Mouse (Mus musculus): Measurements from ENCODE around the gene Skap1. TPM values are rescaled to one million over a fixed set of nuclear protein-coding genes. Genes with fewer than 3 reads are reported as not detected.

Gene Skap1
- polyA plus RNA-seq, 1 experiment: 3.0 TPM

DNA sequence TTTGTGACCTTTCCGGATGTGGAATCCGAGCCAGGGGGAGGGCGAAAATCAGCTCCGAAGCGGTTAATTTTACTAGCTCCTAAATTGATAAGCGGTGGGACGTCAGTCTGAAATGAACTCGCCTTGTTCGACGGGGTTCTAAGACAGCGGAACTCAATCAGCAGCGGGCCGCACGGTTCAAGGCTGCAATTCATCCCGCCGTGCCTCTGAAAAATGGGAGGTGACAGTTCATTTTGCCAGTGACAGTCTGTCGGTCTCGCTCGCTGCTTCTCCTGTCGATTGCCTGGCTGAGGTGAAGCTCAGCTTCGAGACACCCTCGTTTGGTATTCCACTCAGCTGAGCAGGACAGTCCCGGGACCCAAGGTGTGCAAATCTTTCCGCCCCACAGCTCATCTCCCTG lies 16.5 kb upstream of the Skap1 start:
- Histone ChIP-seq H3K4me1 (ENCODE audit: control insufficient read depth, insufficient read depth, insufficient read length, low read length) (no peaks in the 10 kb centered on the region), H3K4me3 (ENCODE audit: low read depth, low read length) (no peak overlapping the region), H3K27me3 (ENCODE audit: control insufficient read depth, insufficient read depth, low read length) (no peaks in the 10 kb centered on the region; the same call in 1 of the 2 replicates), H3K27ac (ENCODE audit: insufficient read depth, low read depth, low read length) (no peak overlapping the region), H3K36me3 (ENCODE audit: control insufficient read depth, insufficient read depth, low read length) (no peaks in the 10 kb centered on the region)
- WGBS: 71% methylated on average over 24 of the region's 24 CpGs
- no peak for TF ChIP-seq POLR2A (IDR thresholded peaks at IDR 0.05; ENCODE audit: low read depth, low read length)
- TF ChIP-seq CTCF (IDR thresholded peaks at IDR 0.05; ENCODE audit: extremely low read depth, insufficient read length, insufficient replicate concordance, low read depth, low read length): no peak

DNA sequence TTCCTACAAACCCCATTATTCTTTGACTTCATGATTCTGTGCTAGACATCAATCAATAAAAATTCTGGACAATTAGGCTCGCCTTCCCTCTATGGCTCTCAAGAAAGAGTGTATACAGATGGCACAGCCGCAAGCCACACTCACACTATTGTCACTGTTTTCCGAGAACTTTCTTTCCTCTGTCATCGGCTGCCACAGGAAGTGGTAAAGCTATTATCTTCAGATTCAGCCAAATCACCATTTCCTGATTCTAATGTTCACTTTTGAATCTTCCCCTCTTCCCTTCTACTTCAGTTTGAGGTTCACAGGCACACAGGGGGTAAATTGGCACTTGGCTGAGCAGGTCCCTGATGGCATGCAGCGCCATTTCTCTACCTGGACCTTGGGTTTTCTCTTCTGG lies 9.3 kb upstream of the Skap1 start:
- Histone ChIP-seq H3K4me3 (ENCODE audit: low read depth, low read length) (no peak overlapping the region), H3K36me3 (ENCODE audit: control insufficient read depth, insufficient read depth, low read length) (no peaks in the 10 kb centered on the region), H3K4me1 (ENCODE audit: control insufficient read depth, insufficient read depth, insufficient read length, low read length) (peaks cover 3% of the 10 kb centered on the region; the same call in 1 of the 2 replicates), H3K27ac (ENCODE audit: insufficient read depth, low read depth, low read length) (no peak overlapping the region), H3K27me3 (ENCODE audit: control insufficient read depth, insufficient read depth, low read length) (peaks cover 8% of the 10 kb centered on the region; the same call in 1 of the 2 replicates)
- 64% methylated on average over 5 of the region's 5 CpGs for WGBS
- no peak for TF ChIP-seq CTCF (IDR thresholded peaks at IDR 0.05; ENCODE audit: extremely low read depth, insufficient read length, insufficient replicate concordance, low read depth, low read length)
- TF ChIP-seq POLR2A (IDR thresholded peaks at IDR 0.05; ENCODE audit: low read depth, low read length): no peak

DNA sequence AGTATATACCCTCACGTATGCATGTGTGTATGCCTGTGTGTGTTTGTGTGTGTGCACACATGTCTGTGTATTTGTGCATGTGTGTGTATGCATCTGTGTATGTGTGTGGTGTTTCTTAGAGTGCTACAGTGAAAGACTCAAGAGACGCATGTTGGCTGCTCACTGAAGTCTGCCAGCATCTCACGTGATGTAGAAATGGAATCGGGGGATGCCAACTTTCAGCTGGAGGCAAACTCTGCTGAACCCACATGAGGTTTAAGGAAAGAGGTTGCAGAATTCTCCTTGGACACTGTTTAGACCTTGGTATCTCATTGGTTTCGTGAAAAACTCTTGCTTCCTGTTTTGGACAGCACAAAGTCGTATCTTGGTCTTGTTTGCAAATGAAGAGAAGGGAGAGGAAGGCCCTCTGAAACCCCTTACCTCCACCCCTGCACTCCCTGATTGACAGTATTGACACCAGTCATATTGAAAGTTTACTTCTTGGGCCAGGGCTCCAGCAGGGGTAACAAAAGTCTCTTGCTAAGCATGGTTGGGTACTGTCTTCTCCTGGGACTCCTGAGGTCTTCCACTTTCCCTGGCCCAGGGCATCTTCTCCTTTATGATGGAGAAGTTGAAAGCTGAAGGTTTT lies 8.6 kb upstream of the Skap1 start:
- Histone ChIP-seq H3K27ac (ENCODE audit: insufficient read depth, low read depth, low read length) (no peak overlapping the region), H3K4me1 (ENCODE audit: control insufficient read depth, insufficient read depth, insufficient read length, low read length) (peaks cover 3% of the 10 kb centered on the region; the same call in 1 of the 2 replicates), H3K27me3 (ENCODE audit: control insufficient read depth, insufficient read depth, low read length) (peaks cover 8% of the 10 kb centered on the region; the same call in 1 of the 2 replicates), H3K4me3 (ENCODE audit: low read depth, low read length) (no peak overlapping the region), H3K36me3 (ENCODE audit: control insufficient read depth, insufficient read depth, low read length) (no peaks in the 10 kb centered on the region)
- TF ChIP-seq CTCF (IDR thresholded peaks at IDR 0.05; ENCODE audit: extremely low read depth, insufficient read length, insufficient replicate concordance, low read depth, low read length) (no peak), POLR2A (IDR thresholded peaks at IDR 0.05; ENCODE audit: low read depth, low read length) (no peak)
- WGBS: 86% methylated on average over 6 of the region's 6 CpGs

GRCm38 (mm10) chr11:96456508-96457305 lies 7.7 kb upstream of the Skap1 start:
- WGBS: 27% methylated on average over 12 of the region's 12 CpGs
- Histone ChIP-seq H3K27ac (ENCODE audit: insufficient read depth, low read depth, low read length) (no peak overlapping the region), H3K36me3 (ENCODE audit: control insufficient read depth, insufficient read depth, low read length) (no peaks in the 10 kb centered on the region), H3K4me3 (ENCODE audit: low read depth, low read length) (no peak overlapping the region), H3K27me3 (ENCODE audit: control insufficient read depth, insufficient read depth, low read length) (peaks cover 8% of the 10 kb centered on the region; the same call in 1 of the 2 replicates), H3K4me1 (ENCODE audit: control insufficient read depth, insufficient read depth, insufficient read length, low read length) (peaks cover 3% of the 10 kb centered on the region; the same call in 1 of the 2 replicates)
- TF ChIP-seq CTCF (IDR thresholded peaks at IDR 0.05; ENCODE audit: extremely low read depth, insufficient read length, insufficient replicate concordance, low read depth, low read length): no peak

DNA sequence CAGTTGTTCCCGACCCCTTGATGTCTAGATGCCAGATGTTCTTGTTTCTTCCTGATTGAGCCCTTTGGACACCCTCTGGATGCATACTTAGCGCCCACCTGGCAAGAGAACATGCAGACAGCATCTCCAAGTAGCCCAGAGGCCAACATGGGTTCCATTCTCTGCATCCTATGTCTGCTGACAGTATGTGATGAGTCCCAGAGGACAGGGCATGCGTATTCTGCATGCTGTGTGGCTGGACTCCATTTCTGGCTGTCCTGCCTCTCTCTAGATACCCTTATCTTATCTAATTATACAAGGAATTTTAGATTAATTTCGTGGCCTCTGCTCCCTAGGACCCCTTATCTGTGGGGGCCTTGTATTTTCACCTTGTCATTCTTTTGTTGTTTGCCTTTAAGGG lies 2.6 kb upstream of the Skap1 start:
- no peak overlapping the region for H3K27ac ChIP-seq (ENCODE audit: insufficient read depth, low read depth, low read length)
- no peak overlapping the region for H3K4me3 ChIP-seq (ENCODE audit: low read depth, low read length)
- peaks cover 26% of the 10 kb centered on the region; the same call in 1 of the 2 replicates for H3K27me3 ChIP-seq (ENCODE audit: control insufficient read depth, insufficient read depth, low read length)
- H3K36me3 ChIP-seq (ENCODE audit: control insufficient read depth, insufficient read depth, low read length): no peaks in the 10 kb centered on the region
- 36% methylated on average over 4 of the region's 4 CpGs for WGBS
- TF ChIP-seq POLR2A (IDR thresholded peaks at IDR 0.05; ENCODE audit: low read depth, low read length): no peak
- no peak for TF ChIP-seq CTCF (IDR thresholded peaks at IDR 0.05; ENCODE audit: extremely low read depth, insufficient read length, insufficient replicate concordance, low read depth, low read length)
- H3K4me1 ChIP-seq (ENCODE audit: control insufficient read depth, insufficient read depth, insufficient read length, low read length): no peaks in the 10 kb centered on the region

DNA sequence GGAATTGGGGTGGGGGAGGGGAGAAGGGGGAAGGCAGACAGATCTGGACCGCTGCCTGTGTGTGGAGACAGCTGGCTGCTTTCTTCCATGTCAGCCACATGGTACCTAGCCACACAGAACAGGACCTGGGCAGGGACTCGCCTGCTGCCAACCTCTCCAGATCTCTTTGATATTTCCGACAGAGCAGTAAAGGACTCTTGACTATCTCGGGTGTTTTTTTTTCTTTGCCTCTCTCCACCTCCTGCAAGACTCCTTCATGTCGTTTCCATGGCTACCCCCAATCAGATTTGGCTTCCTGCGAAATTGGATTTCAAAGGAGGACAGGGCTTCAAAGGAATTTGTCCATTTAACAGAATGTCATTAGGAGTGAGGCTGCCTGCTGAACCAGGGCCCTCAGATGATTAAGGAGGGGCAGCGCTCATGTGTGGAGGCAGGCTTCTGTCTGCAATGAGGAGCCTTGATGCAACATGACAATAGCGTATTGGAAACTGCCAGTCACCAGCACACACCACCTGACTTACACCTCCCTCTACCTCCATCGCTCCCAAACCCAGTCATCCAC lies 2.1 kb upstream of the Skap1 start:
- no peaks in the 10 kb centered on the region for H3K4me1 ChIP-seq (ENCODE audit: control insufficient read depth, insufficient read depth, insufficient read length, low read length)
- WGBS: 17% methylated on average over 9 of the region's 9 CpGs

DNA sequence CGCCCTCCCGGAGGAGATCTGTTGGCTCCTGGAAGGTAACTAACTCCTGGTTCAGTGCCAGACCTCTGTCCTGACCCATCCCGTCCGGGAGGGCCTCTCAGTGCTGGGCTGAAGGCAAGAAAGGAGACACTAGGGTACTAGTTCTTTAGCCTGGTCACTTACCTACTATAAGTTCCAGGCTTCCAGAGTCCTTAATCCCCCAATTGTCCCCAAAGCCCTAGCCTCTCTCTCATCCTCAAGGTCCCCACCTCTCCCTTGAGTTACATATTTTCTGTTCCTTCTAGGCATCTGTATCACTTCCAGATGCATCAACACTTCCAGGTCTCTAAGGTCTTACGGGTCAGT lies 295 bp downstream of the Skap1 start:
- H3K27ac ChIP-seq (ENCODE audit: insufficient read depth, low read depth, low read length): no peak overlapping the region; the same call in 1 of the 2 replicates
- no peak for TF ChIP-seq POLR2A (IDR thresholded peaks at IDR 0.05; ENCODE audit: low read depth, low read length)
- no peak for TF ChIP-seq CTCF (IDR thresholded peaks at IDR 0.05; ENCODE audit: extremely low read depth, insufficient read length, insufficient replicate concordance, low read depth, low read length)
- 20% methylated on average over 5 of the region's 5 CpGs for WGBS

More for the DNA sequence above, 2.1 kb upstream of the Skap1 start:
- Histone ChIP-seq H3K36me3 (ENCODE audit: control insufficient read depth, insufficient read depth, low read length) (no peaks in the 10 kb centered on the region), H3K27me3 (ENCODE audit: control insufficient read depth, insufficient read depth, low read length) (peaks cover 24% of the 10 kb centered on the region; the same call in 1 of the 2 replicates), H3K27ac (ENCODE audit: insufficient read depth, low read depth, low read length) (no peak overlapping the region), H3K4me3 (ENCODE audit: low read depth, low read length) (no peak overlapping the region)
- TF ChIP-seq POLR2A (IDR thresholded peaks at IDR 0.05; ENCODE audit: low read depth, low read length) (no peak), CTCF (IDR thresholded peaks at IDR 0.05; ENCODE audit: extremely low read depth, insufficient read length, insufficient replicate concordance, low read depth, low read length) (no peak)

More for the DNA sequence above, 295 bp downstream of the Skap1 start:
- H3K4me1 ChIP-seq (ENCODE audit: control insufficient read depth, insufficient read depth, insufficient read length, low read length): no peaks in the 10 kb centered on the region
- H3K27me3 ChIP-seq (ENCODE audit: control insufficient read depth, insufficient read depth, low read length): peaks cover 24% of the 10 kb centered on the region; the same call in 1 of the 2 replicates
- H3K4me3 ChIP-seq (ENCODE audit: low read depth, low read length): peak overlapping the region; percentile 58
- H3K36me3 ChIP-seq (ENCODE audit: control insufficient read depth, insufficient read depth, low read length): no peaks in the 10 kb centered on the region

Data from small intestine, adult 2 months (tissue).